Mouse (Mus musculus) stomach, adult 2 months (tissue): ENCODE data around the gene Wfdc12. TPM values are rescaled to one million over a fixed set of nuclear protein-coding genes. Genes with fewer than 3 reads are reported as not detected.

Source experiments
- polyA plus RNA-seq: library from polyadenylated mRNA; depleted of rRNA; stranded (reverse); fragments of >200 nt; gene quantifications from 2 replicates; pipeline ENCODE4 v1.2.3, GENCODE M21; 2012; rRNA removed

The Wfdc12 gene
- polyA plus RNA-seq = 2.2 and 4.7 TPM in 2 replicates

GRCm38 (mm10) chr2:164190576-164190975 is at the start of gene Wfdc12:
Wfdc12 (minus strand) TSS chr2:164190608.

GRCm38 (mm10) chr2:164238366-164238765 is 48.0 kb upstream of the Wfdc12 start, which contains the start of gene Svs2:
Svs2 (minus strand) TSS chr2:164238466.

GRCm38 (mm10) chr2:164221522-164221921 is 31.1 kb upstream of the Wfdc12 start, which contains the start of gene Wfdc15b:
Wfdc15b (minus strand) TSS chr2:164221660.

GRCm38 (mm10) chr2:164199626-164200327 is 9.4 kb upstream of the Wfdc12 start, which contains the start of gene Wfdc15a:
Wfdc15a (minus strand) TSS chr2:164200130.

GRCm38 (mm10) chr2:164182692-164183255 is 7.6 kb downstream of the Wfdc12 start, which contains the start of gene Wfdc5:
Wfdc5 (minus strand) TSS chr2:164182742.

GRCm38 (mm10) chr2:164170902-164171301 is 19.5 kb downstream of the Wfdc12 start, which contains the start of gene Kcns1:
Kcns1 (minus strand) TSS chr2:164171113.

Other genes starting within 250 kb of the Wfdc12 start
- 23.0 and 23.8 TPM in 2 replicates for gene Ywhab, start 195.6 kb downstream of the Wfdc12 start, polyA plus RNA-seq
- 0.06 and 0.25 TPM in 2 replicates for gene Pabpc1l, start 165.2 kb downstream of the Wfdc12 start, polyA plus RNA-seq
- gene Stk4, start 120.3 kb downstream of the Wfdc12 start, polyA plus RNA-seq = 3.3 and 3.8 TPM in 2 replicates
- 24.2 and 26.3 TPM in 2 replicates for gene Tomm34, start 119.4 kb downstream of the Wfdc12 start, polyA plus RNA-seq
- gene Kcns1, start 19.5 kb downstream of the Wfdc12 start, polyA plus RNA-seq = 0.08 and 0.40 TPM in 2 replicates
- gene Wfdc5, start 7.9 kb downstream of the Wfdc12 start, polyA plus RNA-seq = 10.8 and 14.8 TPM in 2 replicates
- gene Wfdc15a, start 9.5 kb upstream of the Wfdc12 start, polyA plus RNA-seq = not detected in 2 replicates
- gene Wfdc15b, start 31.1 kb upstream of the Wfdc12 start, polyA plus RNA-seq = 1.7 TPM in 1 of 2 replicates, not detected in the other
- not detected in 2 replicates for gene Svs2, start 47.9 kb upstream of the Wfdc12 start, polyA plus RNA-seq
- gene Svs3b, start 66.0 kb upstream of the Wfdc12 start, polyA plus RNA-seq = not detected in 2 replicates
- not detected in 2 replicates for gene Svs4, start 87.9 kb upstream of the Wfdc12 start, polyA plus RNA-seq
- gene Svs3a, start 98.7 kb upstream of the Wfdc12 start, polyA plus RNA-seq = not detected in 2 replicates
- gene Svs6, start 126.1 kb upstream of the Wfdc12 start, polyA plus RNA-seq = not detected in 2 replicates
- not detected in 2 replicates for gene Svs5, start 142.1 kb upstream of the Wfdc12 start, polyA plus RNA-seq
- 82.6 and 153 TPM in 2 replicates for gene Slpi, start 198.5 kb upstream of the Wfdc12 start, polyA plus RNA-seq
- gene Rbpjl, start 212.5 kb upstream of the Wfdc12 start, polyA plus RNA-seq = 3.5 and 6.9 TPM in 2 replicates
- 0.78 and 1.2 TPM in 2 replicates for gene Matn4, start 214.6 kb upstream of the Wfdc12 start, polyA plus RNA-seq